Mouse (Mus musculus): Measurements from ENCODE around the gene E030025P04Rik. TPM values are rescaled to one million over a fixed set of nuclear protein-coding genes. Genes with fewer than 3 reads are reported as not detected.

Gene E030025P04Rik
- polyA plus RNA-seq, 1 experiment = not detected

GRCm38 (mm10) chr11:109175376-109175969, 31.3 kb upstream of the E030025P04Rik start:
- H3K4me1 ChIP-seq (ENCODE audit: control insufficient read depth, insufficient read depth, low read length) = no peaks in the 10 kb centered on the region
- WGBS = 81% methylated on average over 8 of the region's 8 CpGs
- TF ChIP-seq POLR2A (IDR thresholded peaks at IDR 0.05; ENCODE audit: borderline replicate concordance, control insufficient read depth, low read depth, low read length) (no peak), CTCF (IDR thresholded peaks at IDR 0.05; ENCODE audit: control insufficient read depth, insufficient read depth, low read length) (no peak)
- H3K27ac ChIP-seq (ENCODE audit: control insufficient read depth, insufficient read depth, low read depth, low read length, poor library complexity) = no peak overlapping the region
- H3K4me3 ChIP-seq (replicated peaks; ENCODE audit: control insufficient read depth, low read depth, low read length) = no peak overlapping the region

GRCm38 (mm10) chr11:109172224-109172623, 28.1 kb upstream of the E030025P04Rik start:
- TF ChIP-seq CTCF (IDR thresholded peaks at IDR 0.05; ENCODE audit: control insufficient read depth, insufficient read depth, low read length) = no peak
- no peak for TF ChIP-seq POLR2A (IDR thresholded peaks at IDR 0.05; ENCODE audit: borderline replicate concordance, control insufficient read depth, low read depth, low read length)
- Histone ChIP-seq H3K4me1 (ENCODE audit: control insufficient read depth, insufficient read depth, low read length) (no peaks in the 10 kb centered on the region), H3K4me3 (replicated peaks; ENCODE audit: control insufficient read depth, low read depth, low read length) (no peak overlapping the region), H3K27ac (ENCODE audit: control insufficient read depth, insufficient read depth, low read depth, low read length, poor library complexity) (no peak overlapping the region)
- WGBS = 90% methylated on average over 1 of the region's 1 CpGs

GRCm38 (mm10) chr11:109170771-109171170, 26.6 kb upstream of the E030025P04Rik start:
- 87% methylated on average over 6 of the region's 6 CpGs for WGBS
- TF ChIP-seq CTCF (IDR thresholded peaks at IDR 0.05; ENCODE audit: control insufficient read depth, insufficient read depth, low read length) (no peak), POLR2A (IDR thresholded peaks at IDR 0.05; ENCODE audit: borderline replicate concordance, control insufficient read depth, low read depth, low read length) (no peak)
- no peak overlapping the region for H3K27ac ChIP-seq (ENCODE audit: control insufficient read depth, insufficient read depth, low read depth, low read length, poor library complexity)

GRCm38 (mm10) chr11:109157694-109158093, 13.5 kb upstream of the E030025P04Rik start:
- TF ChIP-seq CTCF (IDR thresholded peaks at IDR 0.05; ENCODE audit: control insufficient read depth, insufficient read depth, low read length) (no peak), POLR2A (IDR thresholded peaks at IDR 0.05; ENCODE audit: borderline replicate concordance, control insufficient read depth, low read depth, low read length) (no peak)
- Histone ChIP-seq H3K4me3 (replicated peaks; ENCODE audit: control insufficient read depth, low read depth, low read length) (no peak overlapping the region), H3K4me1 (ENCODE audit: control insufficient read depth, insufficient read depth, low read length) (no peaks in the 10 kb centered on the region), H3K27ac (ENCODE audit: control insufficient read depth, insufficient read depth, low read depth, low read length, poor library complexity) (no peak overlapping the region)
- 53% methylated on average over 5 of the region's 5 CpGs for WGBS

More at GRCm38 (mm10) chr11:109170771-109171170, 26.6 kb upstream of the E030025P04Rik start:
- H3K4me3 ChIP-seq (replicated peaks; ENCODE audit: control insufficient read depth, low read depth, low read length) = no peak overlapping the region
- H3K4me1 ChIP-seq (ENCODE audit: control insufficient read depth, insufficient read depth, low read length) = no peaks in the 10 kb centered on the region

GRCm38 (mm10) chr11:109144890-109145341, 747 bp upstream of the E030025P04Rik start:
- no peak overlapping the region for H3K4me3 ChIP-seq (replicated peaks; ENCODE audit: control insufficient read depth, low read depth, low read length)
- WGBS = 63% methylated on average over 7 of the region's 7 CpGs
- TF ChIP-seq POLR2A (IDR thresholded peaks at IDR 0.05; ENCODE audit: borderline replicate concordance, control insufficient read depth, low read depth, low read length) (no peak), CTCF (IDR thresholded peaks at IDR 0.05; ENCODE audit: control insufficient read depth, insufficient read depth, low read length) (no peak)

GRCm38 (mm10) chr11:109126482-109126881, 17.7 kb downstream of the E030025P04Rik start:
- no peak overlapping the region for H3K27ac ChIP-seq (ENCODE audit: control insufficient read depth, insufficient read depth, low read depth, low read length, poor library complexity)
- WGBS = 63% methylated on average over 7 of the region's 7 CpGs
- TF ChIP-seq POLR2A (IDR thresholded peaks at IDR 0.05; ENCODE audit: borderline replicate concordance, control insufficient read depth, low read depth, low read length) (no peak), CTCF (IDR thresholded peaks at IDR 0.05; ENCODE audit: control insufficient read depth, insufficient read depth, low read length) (no peak)
- H3K4me1 ChIP-seq (ENCODE audit: control insufficient read depth, insufficient read depth, low read length) = no peaks in the 10 kb centered on the region
- H3K4me3 ChIP-seq (replicated peaks; ENCODE audit: control insufficient read depth, low read depth, low read length) = no peak overlapping the region

More at GRCm38 (mm10) chr11:109144890-109145341, 747 bp upstream of the E030025P04Rik start:
- Histone ChIP-seq H3K27ac (ENCODE audit: control insufficient read depth, insufficient read depth, low read depth, low read length, poor library complexity) (no peak overlapping the region), H3K4me1 (ENCODE audit: control insufficient read depth, insufficient read depth, low read length) (no peaks in the 10 kb centered on the region)

GRCm38 (mm10) chr11:109125451-109125850, 18.7 kb downstream of the E030025P04Rik start:
- WGBS = 78% methylated on average over 5 of the region's 5 CpGs
- H3K4me3 ChIP-seq (replicated peaks; ENCODE audit: control insufficient read depth, low read depth, low read length) = no peak overlapping the region
- H3K27ac ChIP-seq (ENCODE audit: control insufficient read depth, insufficient read depth, low read depth, low read length, poor library complexity) = no peak overlapping the region
- no peaks in the 10 kb centered on the region for H3K4me1 ChIP-seq (ENCODE audit: control insufficient read depth, insufficient read depth, low read length)
- TF ChIP-seq POLR2A (IDR thresholded peaks at IDR 0.05; ENCODE audit: borderline replicate concordance, control insufficient read depth, low read depth, low read length) (no peak), CTCF (IDR thresholded peaks at IDR 0.05; ENCODE audit: control insufficient read depth, insufficient read depth, low read length) (no peak)

GRCm38 (mm10) chr11:109124284-109124683, 19.9 kb downstream of the E030025P04Rik start:
- WGBS = 56% methylated on average over 3 of the region's 3 CpGs

More at GRCm38 (mm10) chr11:109124284-109124683, 19.9 kb downstream of the E030025P04Rik start:
- no peak overlapping the region for H3K4me3 ChIP-seq (replicated peaks; ENCODE audit: control insufficient read depth, low read depth, low read length)
- no peak for TF ChIP-seq POLR2A (IDR thresholded peaks at IDR 0.05; ENCODE audit: borderline replicate concordance, control insufficient read depth, low read depth, low read length)
- no peak for TF ChIP-seq CTCF (IDR thresholded peaks at IDR 0.05; ENCODE audit: control insufficient read depth, insufficient read depth, low read length)
- no peaks in the 10 kb centered on the region for H3K4me1 ChIP-seq (ENCODE audit: control insufficient read depth, insufficient read depth, low read length)
- no peak overlapping the region for H3K27ac ChIP-seq (ENCODE audit: control insufficient read depth, insufficient read depth, low read depth, low read length, poor library complexity)
